Mouse (Mus musculus) G1E (cell line): Measurements from ENCODE around the gene Commd3.

ENCODE experiments used
- CTCF ChIP-seq: IDR thresholded peaks from 2 replicates; pipeline ENCODE4 v1.5.1; 2012; ENCODE audit warnings: low read depth, low read length, inconsistent platforms, mixed read lengths
- GATA1 ChIP-seq: IDR thresholded peaks from 2 replicates; pipeline ENCODE4 v1.6.1; 2012; ENCODE audit warnings: borderline replicate concordance, low read length, inconsistent platforms, mixed read lengths
- TAL1 ChIP-seq: conservative IDR thresholded peaks from 2 replicates; pipeline ENCODE4 v1.6.1; 2012; ENCODE audit warnings: low read depth, low read length, inconsistent platforms, mixed read lengths

DNA sequence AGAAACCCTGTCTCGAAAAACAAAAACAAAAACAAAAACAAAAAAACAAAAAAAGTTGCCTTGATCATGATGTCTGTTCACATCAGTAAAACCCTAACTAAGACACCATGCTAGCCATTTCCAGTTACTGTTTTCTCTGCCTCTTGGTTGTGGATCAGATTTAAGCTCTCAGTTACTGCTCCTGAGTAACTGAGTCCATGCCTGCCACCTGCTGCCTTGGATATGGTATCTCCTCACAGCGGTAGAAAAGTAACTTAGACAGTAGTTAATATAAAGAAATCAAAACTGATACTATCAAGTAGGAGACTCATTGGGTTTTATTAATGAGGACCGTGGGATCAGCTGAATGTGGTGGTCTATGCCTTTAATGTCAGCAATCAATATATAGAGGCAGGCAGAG lies 42.2 kb downstream of the Commd3 start:
- no peak for TF ChIP-seq CTCF
- no peak for TF ChIP-seq TAL1
- TF ChIP-seq GATA1: no peak
